Mouse (Mus musculus): ENCODE results near the gene Plod3. TPM values are rescaled to one million over a fixed set of nuclear protein-coding genes. Genes with fewer than 3 reads are reported as not detected.

The Plod3 gene
- polyA plus RNA-seq, 1 experiment from 2014 or later: 36.3 TPM

GRCm38 (mm10) chr5:137025132-137025531 lies 38.3 kb downstream of the Plod3 start:
- H3K27me3 ChIP-seq (replicated peaks; ENCODE audit: control insufficient read depth, insufficient read depth, low read length): peaks cover 35% of the 10 kb centered on the region
- peaks cover 2% of the 10 kb centered on the region for H3K4me1 ChIP-seq (ENCODE audit: control insufficient read depth, insufficient read depth, low read depth, low read length)
- no peak overlapping the region for H3K27ac ChIP-seq (ENCODE audit: low read depth, low read length)
- no peaks in the 10 kb centered on the region for H3K36me3 ChIP-seq (ENCODE audit: control insufficient read depth, insufficient read depth, low read length)
- peak overlapping the region; percentile 43 for H3K4me2 ChIP-seq (ENCODE audit: low read length)
- peak overlapping the region; percentile 29 for H3K4me3 ChIP-seq (ENCODE audit: low read length)
- under 1% methylated on average over 23 of the region's 23 CpGs for WGBS
- peak overlapping the region; percentile 20; the same call in 1 of the 2 replicates for H3K9ac ChIP-seq (ENCODE audit: low read depth, low read length)
- ATAC-seq: no peak
- no peaks in the 10 kb centered on the region for H3K9me3 ChIP-seq (ENCODE audit: control insufficient read depth, low read length)

GRCm38 (mm10) chr5:137026092-137026491 lies 39.3 kb downstream of the Plod3 start, which contains the start of gene Vgf:
Vgf (plus strand) TSS chr5:137026392.
- H3K9ac ChIP-seq (ENCODE audit: low read depth, low read length): peak within 1 kb of the TSS; percentile 20; the same call in 1 of the 2 replicates
- H3K4me3 ChIP-seq (ENCODE audit: low read length): peak within 1 kb of the TSS; percentile 29
- peaks cover 42% of the 10 kb centered on the region for H3K27me3 ChIP-seq (replicated peaks; ENCODE audit: control insufficient read depth, insufficient read depth, low read length)
- H3K36me3 ChIP-seq (ENCODE audit: control insufficient read depth, insufficient read depth, low read length): no peaks in the 10 kb centered on the region
- H3K4me1 ChIP-seq (ENCODE audit: control insufficient read depth, insufficient read depth, low read depth, low read length): peaks cover 11% of the 10 kb centered on the region
- H3K9me3 ChIP-seq (ENCODE audit: control insufficient read depth, low read length): no peaks in the 10 kb centered on the region
- no peak within 1 kb of the TSS for H3K27ac ChIP-seq (ENCODE audit: low read depth, low read length)
- no peak for ATAC-seq
- H3K4me2 ChIP-seq (ENCODE audit: low read length): peak within 1 kb of the TSS; percentile 43
- 21% methylated on average over 4 of the region's 4 CpGs for WGBS

GRCm38 (mm10) chr5:137028561-137029272 lies 41.9 kb downstream of the Plod3 start:
- H3K4me2 ChIP-seq (ENCODE audit: low read length): peak overlapping the region; percentile 95
- H3K4me1 ChIP-seq (ENCODE audit: control insufficient read depth, insufficient read depth, low read depth, low read length): peaks cover 23% of the 10 kb centered on the region
- H3K36me3 ChIP-seq (ENCODE audit: control insufficient read depth, insufficient read depth, low read length): no peaks in the 10 kb centered on the region
- 1% methylated on average over 29 of the region's 29 CpGs for WGBS
- no peak overlapping the region; the same call in 1 of the 2 replicates for H3K27ac ChIP-seq (ENCODE audit: low read depth, low read length)
- peak overlapping the region; percentile 53 for H3K4me3 ChIP-seq (ENCODE audit: low read length)
- peak overlapping the region; percentile 64 for H3K9ac ChIP-seq (ENCODE audit: low read depth, low read length)
- ATAC-seq: peak; percentile 19; the same call in 1 of the 2 replicates
- no peaks in the 10 kb centered on the region for H3K9me3 ChIP-seq (ENCODE audit: control insufficient read depth, low read length)
- H3K27me3 ChIP-seq (replicated peaks; ENCODE audit: control insufficient read depth, insufficient read depth, low read length): peaks cover 43% of the 10 kb centered on the region

- Histone ChIP-seq H3K27ac (ENCODE audit: low read depth, low read length) (peak overlapping the region; percentile 69), H3K4me1 (ENCODE audit: control insufficient read depth, insufficient read depth, low read depth, low read length) (peaks cover 23% of the 10 kb centered on the region), H3K27me3 (replicated peaks; ENCODE audit: control insufficient read depth, insufficient read depth, low read length) (peaks cover 40% of the 10 kb centered on the region), H3K4me3 (ENCODE audit: low read length) (peak overlapping the region; percentile 53), H3K36me3 (ENCODE audit: control insufficient read depth, insufficient read depth, low read length) (no peaks in the 10 kb centered on the region), H3K9ac (ENCODE audit: low read depth, low read length) (peak overlapping the region; percentile 64), H3K4me2 (ENCODE audit: low read length) (peak overlapping the region; percentile 95), H3K9me3 (ENCODE audit: control insufficient read depth, low read length) (no peaks in the 10 kb centered on the region)
- WGBS: 2% methylated on average over 8 of the region's 8 CpGs
- ATAC-seq: peak; percentile 4; the same call in 1 of the 2 replicates
Observed at GRCm38 (mm10) chr5:137029273-137029585, 42.4 kb downstream of the Plod3 start.

- Histone ChIP-seq H3K4me1 (ENCODE audit: control insufficient read depth, insufficient read depth, low read depth, low read length) (peaks cover 23% of the 10 kb centered on the region), H3K4me3 (ENCODE audit: low read length) (peak overlapping the region; percentile 53), H3K27me3 (replicated peaks; ENCODE audit: control insufficient read depth, insufficient read depth, low read length) (peaks cover 34% of the 10 kb centered on the region), H3K9ac (ENCODE audit: low read depth, low read length) (peak overlapping the region; percentile 71), H3K36me3 (ENCODE audit: control insufficient read depth, insufficient read depth, low read length) (no peaks in the 10 kb centered on the region), H3K27ac (ENCODE audit: low read depth, low read length) (peak overlapping the region; percentile 69), H3K9me3 (ENCODE audit: control insufficient read depth, low read length) (no peaks in the 10 kb centered on the region), H3K4me2 (ENCODE audit: low read length) (peak overlapping the region; percentile 95)
- peak; percentile 78 for ATAC-seq
- under 1% methylated on average over 52 of the region's 52 CpGs for WGBS
Observed at GRCm38 (mm10) chr5:137029643-137030415, 43.0 kb downstream of the Plod3 start.

- Histone ChIP-seq H3K9ac (ENCODE audit: low read depth, low read length) (peak overlapping the region; percentile 71), H3K36me3 (ENCODE audit: control insufficient read depth, insufficient read depth, low read length) (no peaks in the 10 kb centered on the region), H3K9me3 (ENCODE audit: control insufficient read depth, low read length) (no peaks in the 10 kb centered on the region), H3K27me3 (replicated peaks; ENCODE audit: control insufficient read depth, insufficient read depth, low read length) (peaks cover 34% of the 10 kb centered on the region), H3K4me2 (ENCODE audit: low read length) (peak overlapping the region; percentile 95), H3K4me1 (ENCODE audit: control insufficient read depth, insufficient read depth, low read depth, low read length) (peaks cover 23% of the 10 kb centered on the region), H3K4me3 (ENCODE audit: low read length) (peak overlapping the region; percentile 53), H3K27ac (ENCODE audit: low read depth, low read length) (no peak overlapping the region)
- ATAC-seq: no peak
- 12% methylated on average over 22 of the region's 22 CpGs for WGBS
Observed at GRCm38 (mm10) chr5:137030416-137030810, 43.6 kb downstream of the Plod3 start.

GRCm38 (mm10) chr5:137031076-137032032 lies 44.5 kb downstream of the Plod3 start:
- Histone ChIP-seq H3K9me3 (ENCODE audit: control insufficient read depth, low read length) (no peaks in the 10 kb centered on the region), H3K4me3 (ENCODE audit: low read length) (peak overlapping the region; percentile 53), H3K36me3 (ENCODE audit: control insufficient read depth, insufficient read depth, low read length) (no peaks in the 10 kb centered on the region), H3K27me3 (replicated peaks; ENCODE audit: control insufficient read depth, insufficient read depth, low read length) (peaks cover 25% of the 10 kb centered on the region), H3K4me2 (ENCODE audit: low read length) (peak overlapping the region; percentile 95), H3K27ac (ENCODE audit: low read depth, low read length) (no peak overlapping the region; the same call in 1 of the 2 replicates), H3K9ac (ENCODE audit: low read depth, low read length) (peak overlapping the region; percentile 71), H3K4me1 (ENCODE audit: control insufficient read depth, insufficient read depth, low read depth, low read length) (peaks cover 20% of the 10 kb centered on the region)
- ATAC-seq: no peak
- under 1% methylated on average over 77 of the region's 78 CpGs for WGBS

GRCm38 (mm10) chr5:137032033-137032421 lies 45.2 kb downstream of the Plod3 start:
- no peaks in the 10 kb centered on the region for H3K36me3 ChIP-seq (ENCODE audit: control insufficient read depth, insufficient read depth, low read length)
- H3K9me3 ChIP-seq (ENCODE audit: control insufficient read depth, low read length): no peaks in the 10 kb centered on the region
- under 1% methylated on average over 32 of the region's 33 CpGs for WGBS
- peak overlapping the region; percentile 95 for H3K4me2 ChIP-seq (ENCODE audit: low read length)
- peak overlapping the region; percentile 30; the same call in 1 of the 2 replicates for H3K27ac ChIP-seq (ENCODE audit: low read depth, low read length)
- H3K4me1 ChIP-seq (ENCODE audit: control insufficient read depth, insufficient read depth, low read depth, low read length): peaks cover 20% of the 10 kb centered on the region
- no peak for ATAC-seq
- peak overlapping the region; percentile 53 for H3K4me3 ChIP-seq (ENCODE audit: low read length)
- H3K27me3 ChIP-seq (replicated peaks; ENCODE audit: control insufficient read depth, insufficient read depth, low read length): peaks cover 18% of the 10 kb centered on the region
- peak overlapping the region; percentile 71 for H3K9ac ChIP-seq (ENCODE audit: low read depth, low read length)

Measured in hindbrain, embryonic 16.5 days (tissue).